Mouse (Mus musculus) C2C12 (cell line): ENCODE results near the gene Man2b1.

Experiments
- CTCF ChIP-seq: IDR thresholded peaks from one replicate; pipeline ENCODE4 v1.5.1; 2011; ENCODE audit not compliant: control insufficient read depth, insufficient read depth, insufficient read length
- MAX ChIP-seq: IDR thresholded peaks from one replicate; pipeline ENCODE4 v1.6.1; 2011; ENCODE audit warnings: mild to moderate bottlenecking, control low read depth
- MYOD1 ChIP-seq: IDR thresholded peaks from one replicate; pipeline ENCODE4 v1.6.1; 2011; ENCODE audit warnings: low read depth; ENCODE audit not compliant: control insufficient read depth, insufficient read length
- MYOG ChIP-seq: IDR thresholded peaks from one replicate; pipeline ENCODE4 v1.6.1; 2011; ENCODE audit not compliant: control insufficient read depth, insufficient read length; ENCODE audit errors: extremely low read depth
- USF1 ChIP-seq: IDR thresholded peaks from one replicate; pipeline ENCODE4 v1.6.1; 2011; ENCODE audit warnings: low read depth, mild to moderate bottlenecking, control low read depth, moderate library complexity

DNA sequence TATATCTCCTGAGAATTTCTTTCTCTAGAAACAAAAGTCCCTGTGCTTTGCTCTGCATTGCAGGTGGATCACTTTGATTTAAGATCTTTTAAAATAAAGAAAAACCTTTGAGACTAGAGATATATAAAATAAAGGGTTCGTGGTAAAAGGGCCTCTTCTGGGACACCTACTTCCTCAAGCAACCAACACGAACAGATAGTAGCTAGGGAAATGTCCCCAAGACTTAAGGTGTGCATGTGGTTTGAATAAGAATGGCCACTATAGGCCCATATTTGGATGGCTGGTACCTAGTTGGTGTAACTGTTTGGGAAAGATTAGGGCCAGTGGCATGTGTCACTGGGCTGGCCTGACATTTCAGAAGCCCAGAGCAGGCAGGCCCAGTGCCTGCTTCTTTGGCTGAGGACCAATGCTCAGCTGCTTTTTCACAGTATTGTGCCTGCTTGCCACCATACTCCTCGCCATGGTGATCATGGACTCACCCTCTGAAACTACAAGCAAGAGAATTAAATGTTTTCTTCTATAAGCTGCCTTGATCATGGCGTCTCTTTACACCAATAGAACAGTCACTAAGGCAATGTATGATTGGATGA lies 17.1 kb downstream of the Man2b1 start:
- TF ChIP-seq CTCF (no peak), MAX (no peak), MYOG (no peak), MYOD1 (no peak), USF1 (no peak)
